Mouse (Mus musculus) lung, embryonic 14.5 days (tissue): ENCODE results near the gene B3galt1. TPM values are rescaled to one million over a fixed set of nuclear protein-coding genes. Genes with fewer than 3 reads are reported as not detected.

ENCODE experiments used
- ATAC-seq: fragments of 200-750 bp; cut with Nextera tagmentation; 2 replicates; pipeline ENCODE4 v1.8.0; 2017; ENCODE audit warnings: mild to moderate bottlenecking, moderate TSS enrichment, moderate library complexity; ENCODE audit not compliant: insufficient read depth
- DNase-seq: peaks from one replicate; pipeline ENCODE4 v3.0.0-alpha.2; 2015
- H3K27ac ChIP-seq: fragments of 300-500 bp; sonication (generic); 2 replicates; pipeline ENCODE4 v1.5.1; 2014; ENCODE audit warnings: low read depth, mild to moderate bottlenecking, moderate library complexity
- H3K27me3 ChIP-seq: fragments of 300-500 bp; sonication (generic); 2 replicates; pipeline ENCODE4 v1.6.1; 2014; ENCODE audit warnings: low read length, control low read depth; ENCODE audit not compliant: insufficient read depth
- H3K36me3 ChIP-seq: fragments of 300-500 bp; sonication (generic); 2 replicates; pipeline ENCODE4 v1.6.1; 2014; ENCODE audit warnings: control low read depth; ENCODE audit not compliant: insufficient read depth
- H3K4me1 ChIP-seq: fragments of 300-500 bp; sonication (generic); 2 replicates; pipeline ENCODE4 v1.6.1; 2014; ENCODE audit warnings: antibody characterized with exemption, control low read depth; ENCODE audit not compliant: insufficient read depth
- H3K4me2 ChIP-seq: fragments of 300-500 bp; sonication (generic); 2 replicates; pipeline ENCODE4 v1.6.1; 2014; ENCODE audit warnings: mild to moderate bottlenecking
- H3K4me3 ChIP-seq: fragments of 300-500 bp; sonication (generic); 2 replicates; pipeline ENCODE4 v1.5.1; 2014; ENCODE audit warnings: low read depth, low read length
- H3K9ac ChIP-seq: fragments of 300-500 bp; sonication (generic); 2 replicates; pipeline ENCODE4 v1.6.1; 2014
- H3K9me3 ChIP-seq: fragments of 300-500 bp; sonication (generic); 2 replicates; pipeline ENCODE4 v1.6.1; 2016; ENCODE audit warnings: low read depth, low read length, control low read depth
- CTCF ChIP-seq: IDR thresholded peaks from 2 replicates; pipeline ENCODE4 v1.5.1; 2016; ENCODE audit warnings: antibody characterized with exemption, low read depth
- WGBS: fragments of 180-500 bp; shearing (Covaris S2); extraction: QIAGEN DNeasy Blood & Tissue Kit; methylation state at CpG from one replicate; pipeline ENCODE4 v1.1.7; 2014; 5-methylcytosine and 5-hydroxymethylcytosine counted together
- polyA plus RNA-seq: library from polyadenylated mRNA; unstranded; fragments of >200 nt; fragmentation: Nextera tagmentation; extraction: Ambion mirVana; gene quantifications from 2 replicates; pipeline ENCODE4 v1.2.1, GENCODE M21; 2014

The B3galt1 gene
- polyA plus RNA-seq, 1 experiment from 2014 or later: 3.4 TPM

DNA sequence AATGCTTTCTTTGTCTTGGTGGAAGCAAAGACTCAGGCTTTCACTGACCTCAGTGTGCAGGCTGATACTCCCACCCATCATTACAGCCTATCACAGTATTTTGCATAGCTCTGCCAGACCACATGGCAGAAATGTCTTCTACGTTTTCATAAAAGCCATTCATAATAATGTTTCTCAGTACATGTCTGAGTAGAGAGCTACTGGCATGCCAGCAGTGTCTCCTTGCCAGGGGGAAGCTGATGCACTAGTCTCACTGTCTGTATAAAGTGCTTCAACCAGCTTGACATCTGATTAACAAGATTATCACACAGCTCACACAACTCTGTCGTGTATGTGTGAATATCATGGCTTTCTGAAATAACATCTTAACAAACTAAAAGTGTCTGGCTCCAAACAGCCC is 252.3 kb downstream of the B3galt1 start:
- DNase-seq (no peak), ATAC-seq (no peak)
- Histone ChIP-seq H3K9me3 (no peaks in the 10 kb centered on the region), H3K4me1 (no peaks in the 10 kb centered on the region), H3K4me3 (no peak overlapping the region), H3K36me3 (no peaks in the 10 kb centered on the region), H3K4me2 (no peak overlapping the region), H3K27ac (no peak overlapping the region), H3K9ac (no peak overlapping the region), H3K27me3 (no peaks in the 10 kb centered on the region)
- WGBS: 32% methylated on average over 2 of the region's 2 CpGs
- TF ChIP-seq CTCF: no peak

DNA sequence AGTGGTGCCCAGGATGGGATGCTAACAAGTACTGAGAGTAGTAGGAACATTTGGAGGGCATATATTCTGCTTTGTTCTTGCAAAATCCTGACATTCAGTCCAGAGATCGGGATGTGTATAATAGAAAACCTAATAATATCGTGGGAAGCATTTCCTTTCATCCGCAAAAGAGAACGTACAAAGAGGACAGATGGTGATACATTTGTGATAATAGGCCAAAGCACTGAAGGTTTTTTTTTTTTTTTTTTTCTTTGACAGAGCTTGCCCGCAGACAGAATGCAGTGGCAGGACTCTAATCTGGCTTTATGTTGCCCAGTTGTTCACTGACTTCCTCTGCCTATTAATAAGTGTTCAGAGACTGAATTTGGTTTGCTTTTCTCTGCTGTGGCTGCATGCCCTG is 256.7 kb downstream of the B3galt1 start:
- Histone ChIP-seq H3K4me2 (no peak overlapping the region), H3K36me3 (no peaks in the 10 kb centered on the region), H3K4me3 (no peak overlapping the region), H3K27me3 (no peaks in the 10 kb centered on the region), H3K9ac (no peak overlapping the region), H3K27ac (no peak overlapping the region), H3K9me3 (no peaks in the 10 kb centered on the region), H3K4me1 (no peaks in the 10 kb centered on the region)
- no peak for TF ChIP-seq CTCF
- DNase-seq: no peak
- WGBS: 85% methylated on average over 5 of the region's 5 CpGs
- ATAC-seq: no peak

DNA sequence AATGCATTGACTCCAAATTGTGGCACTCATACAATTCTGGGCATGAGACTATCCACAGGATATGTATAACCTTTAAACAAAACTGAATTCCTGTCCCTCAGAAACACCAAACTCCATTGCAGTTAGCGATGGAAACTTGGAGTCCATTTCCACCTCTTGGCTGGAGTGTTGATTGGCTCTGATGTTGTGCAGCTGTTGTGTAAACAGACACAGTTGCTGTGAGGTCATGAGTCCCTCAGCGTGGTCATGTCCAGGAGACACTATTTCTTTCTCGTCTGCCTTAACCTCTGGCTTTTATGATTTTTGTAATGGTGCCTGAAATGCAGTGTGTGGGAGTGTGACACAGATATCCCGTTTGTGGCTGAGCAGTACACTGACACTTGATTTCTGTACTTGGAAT is 262.0 kb downstream of the B3galt1 start:
- peak; percentile 35 for DNase-seq
- no peak for ATAC-seq

DNA sequence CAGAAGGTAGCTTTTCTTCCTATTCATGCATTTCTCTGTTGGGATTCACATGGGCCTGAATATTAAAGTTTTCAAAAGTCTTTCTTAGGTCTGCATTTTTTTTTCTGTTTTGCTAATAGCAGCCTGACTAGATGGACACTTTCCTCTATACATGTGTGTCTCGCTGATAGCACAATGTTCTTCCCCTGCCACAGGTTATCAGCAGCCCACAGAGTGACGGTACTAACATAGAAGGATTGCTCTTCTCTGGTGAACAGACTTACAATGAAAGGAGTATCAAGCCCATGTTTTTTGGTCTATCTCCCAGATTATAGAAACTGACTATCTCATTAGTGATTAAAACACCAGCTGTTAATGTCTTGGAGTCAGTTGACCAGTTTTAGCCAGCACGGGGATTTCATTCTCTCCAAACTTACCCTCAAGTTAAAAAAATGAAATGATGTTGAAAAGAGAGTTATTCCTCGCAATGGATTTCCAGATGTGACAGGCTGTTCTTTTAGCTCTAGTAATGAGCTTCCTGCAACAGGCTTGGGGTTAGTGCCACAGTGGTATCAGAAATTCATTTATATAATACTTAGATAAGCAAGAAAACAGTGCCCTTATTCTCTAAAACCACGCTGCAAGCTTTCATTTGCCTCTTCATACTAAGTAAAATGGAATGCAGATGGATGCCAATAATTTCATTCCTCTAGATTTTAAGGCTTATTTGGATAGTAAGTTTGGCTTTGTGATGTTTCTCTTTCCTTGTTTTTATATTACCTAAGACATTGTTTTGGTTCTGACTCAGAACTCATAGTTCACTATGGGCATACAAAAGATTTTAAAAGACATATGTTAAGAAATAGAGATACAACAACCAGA is 263.6 kb downstream of the B3galt1 start:
- Histone ChIP-seq H3K36me3 (no peaks in the 10 kb centered on the region), H3K9ac (no peak overlapping the region), H3K4me3 (no peak overlapping the region), H3K4me1 (no peaks in the 10 kb centered on the region), H3K27me3 (no peaks in the 10 kb centered on the region), H3K9me3 (no peaks in the 10 kb centered on the region), H3K27ac (no peak overlapping the region), H3K4me2 (no peak overlapping the region)
- WGBS: 70% methylated on average over 5 of the region's 5 CpGs
- ATAC-seq (no peak), DNase-seq (no peak)
- TF ChIP-seq CTCF: no peak

More for the DNA sequence above, 262.0 kb downstream of the B3galt1 start:
- no peaks in the 10 kb centered on the region for H3K36me3 ChIP-seq
- H3K4me1 ChIP-seq: no peaks in the 10 kb centered on the region
- no peaks in the 10 kb centered on the region for H3K27me3 ChIP-seq
- no peak overlapping the region for H3K27ac ChIP-seq
- H3K9ac ChIP-seq: no peak overlapping the region
- H3K4me2 ChIP-seq: no peak overlapping the region
- H3K4me3 ChIP-seq: no peak overlapping the region
- no peak for TF ChIP-seq CTCF
- 50% methylated on average over 4 of the region's 4 CpGs for WGBS
- no peaks in the 10 kb centered on the region for H3K9me3 ChIP-seq

DNA sequence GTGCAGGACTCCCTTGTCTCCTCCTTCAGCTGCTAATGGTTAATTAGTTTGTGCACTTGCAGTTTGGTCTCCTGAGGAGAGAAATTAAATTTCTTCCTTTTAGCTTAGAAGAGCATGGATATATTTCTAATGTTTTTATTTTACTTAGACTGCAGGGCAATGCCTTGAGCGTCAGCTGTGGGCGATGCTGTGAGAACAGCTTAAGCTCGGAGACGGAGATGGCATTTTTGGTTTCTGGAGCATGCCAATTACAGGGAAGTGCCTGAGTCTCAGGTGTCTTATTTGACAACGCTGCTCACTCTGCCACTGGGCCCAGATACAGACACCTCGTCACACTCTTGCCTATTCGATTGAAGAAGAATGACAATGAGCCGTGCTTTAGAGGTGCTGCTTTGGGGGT is 282.1 kb downstream of the B3galt1 start:
- H3K36me3 ChIP-seq: no peaks in the 10 kb centered on the region
- H3K4me1 ChIP-seq: no peaks in the 10 kb centered on the region
- H3K9ac ChIP-seq: no peak overlapping the region
- no peak for ATAC-seq
- no peak overlapping the region for H3K27ac ChIP-seq
- no peak overlapping the region for H3K4me3 ChIP-seq
- WGBS: 85% methylated on average over 8 of the region's 8 CpGs
- H3K9me3 ChIP-seq: no peaks in the 10 kb centered on the region
- H3K27me3 ChIP-seq: no peaks in the 10 kb centered on the region
- H3K4me2 ChIP-seq: no peak overlapping the region
- no peak for DNase-seq
- TF ChIP-seq CTCF: no peak

DNA sequence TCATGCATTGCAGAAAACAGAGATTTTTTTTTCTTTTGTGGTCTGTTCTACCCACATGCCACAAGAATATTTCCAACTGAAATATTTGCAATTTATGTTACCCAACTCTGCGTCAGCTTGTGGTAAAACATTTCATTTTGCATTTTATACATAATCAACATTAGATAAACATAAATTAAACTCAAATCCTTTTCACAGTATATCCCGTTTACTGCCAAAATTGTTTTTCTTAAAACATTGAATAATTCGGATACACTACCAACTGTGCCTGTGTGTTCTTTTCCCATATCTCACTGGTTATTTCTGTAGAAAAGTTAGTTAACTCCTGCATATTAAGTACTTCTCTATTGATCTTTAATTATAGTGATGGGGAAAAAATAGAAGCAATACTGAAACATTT is 285.1 kb downstream of the B3galt1 start:
- no peaks in the 10 kb centered on the region for H3K4me1 ChIP-seq
- H3K27me3 ChIP-seq: no peaks in the 10 kb centered on the region
- no peak overlapping the region for H3K4me3 ChIP-seq
- no peak overlapping the region for H3K27ac ChIP-seq
- no peaks in the 10 kb centered on the region for H3K9me3 ChIP-seq
- H3K9ac ChIP-seq: no peak overlapping the region
- no peaks in the 10 kb centered on the region for H3K36me3 ChIP-seq
- ATAC-seq: no peak
- TF ChIP-seq CTCF: no peak
- H3K4me2 ChIP-seq: no peak overlapping the region
- no peak for DNase-seq
- 67% methylated on average over 3 of the region's 3 CpGs for WGBS

DNA sequence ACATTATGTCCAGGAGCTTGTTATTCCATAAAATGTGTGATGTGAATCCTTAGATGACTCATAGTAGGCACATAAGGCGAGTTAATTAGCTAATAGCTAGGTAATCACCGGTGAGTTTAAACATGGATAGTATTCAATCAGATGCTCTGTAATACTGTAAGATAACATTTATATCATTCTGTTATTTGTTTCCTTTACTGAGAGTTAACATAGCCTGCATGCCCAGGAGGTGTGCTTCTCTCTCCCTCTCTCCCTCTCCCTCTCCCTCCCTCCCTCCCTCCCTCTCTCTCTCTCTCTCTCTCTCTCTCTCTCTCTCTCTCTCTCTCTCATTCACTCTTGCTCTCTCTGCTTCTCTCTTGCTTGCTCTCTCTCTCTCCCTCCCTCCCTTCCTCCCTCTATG is 292.7 kb downstream of the B3galt1 start:
- Histone ChIP-seq H3K9ac (no peak overlapping the region), H3K27ac (no peak overlapping the region), H3K9me3 (no peaks in the 10 kb centered on the region), H3K4me2 (no peak overlapping the region), H3K36me3 (no peaks in the 10 kb centered on the region), H3K4me1 (no peaks in the 10 kb centered on the region), H3K27me3 (no peaks in the 10 kb centered on the region), H3K4me3 (no peak overlapping the region)
- WGBS: 78% methylated on average over 2 of the region's 2 CpGs
- TF ChIP-seq CTCF: no peak
- DNase-seq (no peak), ATAC-seq (no peak)

DNA sequence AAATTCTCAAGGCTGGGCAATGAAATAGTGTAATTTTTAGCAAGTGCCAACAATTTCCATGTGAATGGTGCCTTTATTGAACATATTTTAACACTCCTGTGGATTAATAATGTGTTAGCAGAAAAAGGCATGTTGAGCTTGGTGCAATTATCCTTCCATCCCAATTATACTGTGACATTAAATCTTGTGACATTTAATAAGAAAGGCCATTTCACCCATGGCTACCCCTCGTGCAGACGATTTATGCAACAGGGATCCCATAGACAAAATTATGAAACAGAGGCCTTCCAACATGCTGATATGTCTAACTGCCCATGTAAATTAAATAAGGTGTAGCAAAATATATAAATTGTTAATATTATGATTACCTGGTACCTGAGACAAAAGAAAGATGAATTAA is 293.3 kb downstream of the B3galt1 start:
- no peaks in the 10 kb centered on the region for H3K27me3 ChIP-seq
- DNase-seq (no peak), ATAC-seq (no peak)
- no peak overlapping the region for H3K4me3 ChIP-seq
- H3K9me3 ChIP-seq: no peaks in the 10 kb centered on the region
- no peaks in the 10 kb centered on the region for H3K36me3 ChIP-seq
- no peaks in the 10 kb centered on the region for H3K4me1 ChIP-seq
- no peak overlapping the region for H3K9ac ChIP-seq
- TF ChIP-seq CTCF: no peak
- no peak overlapping the region for H3K4me2 ChIP-seq
- WGBS: 89% methylated on average over 2 of the region's 2 CpGs
- H3K27ac ChIP-seq: no peak overlapping the region
